Mouse (Mus musculus) layer of hippocampus, postnatal 10 days (tissue): Measurements from ENCODE around the gene Nme3. TPM values are rescaled to one million over a fixed set of nuclear protein-coding genes. Genes with fewer than 3 reads are reported as not detected.
"Not testable (repeated sequence)": the region's sequence is repeated elsewhere in the genome, so short reads cannot be mapped to it uniquely, and the experiment has no call there.

Experiments
- DNase-seq, 2 experiments: peaks; one replicate each; pipeline ENCODE4 v3.0.0; 2021; ENCODE audit warnings: low spot score in 2 of 2
- total RNA-seq, 2 experiments: library from RNA; stranded (reverse); gene quantifications; 2 replicates each; pipeline ENCODE4 v1.2.3; 2021

Gene Nme3
- total RNA-seq, 2 experiments from 2014 or later: 40.8 to 44.2 TPM

DNA sequence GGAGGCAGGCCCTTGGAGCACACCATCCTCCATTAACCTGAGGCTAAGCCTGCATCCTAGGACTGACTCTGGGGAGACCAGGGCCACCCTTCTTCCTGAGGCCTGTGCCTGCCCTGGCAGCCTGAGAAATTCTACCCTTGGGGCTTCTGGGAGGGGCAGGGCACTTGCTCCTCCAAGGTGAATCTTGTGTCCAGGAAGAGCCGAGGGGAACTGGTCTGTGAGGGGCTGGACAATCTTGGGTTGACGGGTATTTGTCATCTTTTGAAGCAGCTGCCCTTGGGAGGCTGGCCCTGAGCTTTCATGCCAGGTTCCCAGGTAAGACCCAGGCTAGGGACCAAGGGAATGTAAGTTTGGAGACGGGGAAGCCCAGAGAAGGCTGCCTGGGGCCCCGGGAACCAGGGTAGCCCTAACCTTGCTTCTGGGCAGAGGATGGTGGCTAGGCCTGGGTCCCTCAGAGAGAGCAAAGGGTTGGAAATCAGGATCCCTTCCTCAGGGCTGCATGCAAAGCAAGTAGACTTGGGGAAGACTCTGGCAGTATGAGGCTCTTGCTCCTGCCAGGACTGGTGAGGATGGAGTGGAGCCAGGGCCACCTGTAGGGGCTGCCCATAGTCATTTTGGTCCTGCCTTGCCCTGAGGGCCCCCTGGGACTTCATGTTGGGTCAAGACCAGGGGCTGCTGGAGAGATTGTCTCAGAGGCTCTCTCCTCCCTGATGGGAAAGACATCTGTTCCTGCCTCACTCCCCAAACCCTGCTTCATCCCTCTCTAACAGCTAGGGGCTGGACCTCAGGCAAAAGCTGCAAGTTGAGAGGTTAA lies 1.9 kb downstream of the Nme3 start:
- no peak for DNase-seq

- DNase-seq: no peak
Observed at GRCm38 (mm10) chr17:24899153-24899552, 2.9 kb downstream of the Nme3 start.

GRCm38 (mm10) chr17:24900014-24900413 lies 3.7 kb downstream of the Nme3 start:
- DNase-seq: no peak

DNA sequence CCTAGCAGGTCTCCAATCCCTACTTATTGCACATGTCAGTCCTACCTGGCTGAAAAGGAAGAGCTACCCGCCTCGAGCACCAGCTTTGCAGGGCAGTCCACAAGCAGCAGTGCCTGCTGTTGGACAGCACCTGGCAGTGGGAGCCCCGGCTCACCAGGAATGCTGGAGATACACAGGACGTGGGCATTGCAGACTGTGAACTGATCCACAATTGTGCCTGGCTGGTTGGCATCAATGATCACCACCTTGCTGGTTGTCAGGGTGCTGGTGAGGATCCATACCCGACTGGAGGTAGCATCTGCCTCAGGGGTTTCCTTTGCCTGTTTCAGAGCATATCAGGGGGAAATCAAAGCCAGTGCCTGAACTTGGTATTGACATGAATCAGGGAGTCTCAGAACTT lies 5.8 kb downstream of the Nme3 start:
- no peak for DNase-seq

- DNase-seq: no peak
Observed at GRCm38 (mm10) chr17:24902671-24903474, 6.6 kb downstream of the Nme3 start.

DNA sequence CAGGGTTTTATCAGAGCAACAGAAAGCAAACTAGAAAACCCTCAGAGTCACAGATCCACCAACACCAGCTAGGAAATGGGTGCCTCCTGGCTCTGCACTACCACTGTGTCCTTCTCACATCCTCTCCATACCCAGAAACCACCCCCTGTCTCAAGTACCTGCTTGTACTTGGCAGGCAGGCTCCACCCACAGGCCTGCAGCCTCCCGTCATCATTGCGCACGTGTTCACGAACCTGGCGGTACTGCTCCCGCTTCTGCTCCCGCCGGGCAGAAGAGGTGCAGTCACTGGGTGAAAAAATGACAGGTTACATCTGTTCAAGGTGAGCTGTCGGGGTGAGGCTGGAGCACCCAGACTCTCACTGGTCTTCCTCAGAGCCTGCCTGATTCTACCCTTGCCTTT lies 7.5 kb downstream of the Nme3 start:
- no peak for DNase-seq

GRCm38 (mm10) chr17:24907591-24907990 lies 11.3 kb downstream of the Nme3 start:
- DNase-seq: no peak

GRCm38 (mm10) chr17:24913984-24914383 lies 17.7 kb downstream of the Nme3 start:
- no peak for DNase-seq

- DNase-seq: no peak
Observed at GRCm38 (mm10) chr17:24923246-24923645, 26.9 kb downstream of the Nme3 start.

DNA sequence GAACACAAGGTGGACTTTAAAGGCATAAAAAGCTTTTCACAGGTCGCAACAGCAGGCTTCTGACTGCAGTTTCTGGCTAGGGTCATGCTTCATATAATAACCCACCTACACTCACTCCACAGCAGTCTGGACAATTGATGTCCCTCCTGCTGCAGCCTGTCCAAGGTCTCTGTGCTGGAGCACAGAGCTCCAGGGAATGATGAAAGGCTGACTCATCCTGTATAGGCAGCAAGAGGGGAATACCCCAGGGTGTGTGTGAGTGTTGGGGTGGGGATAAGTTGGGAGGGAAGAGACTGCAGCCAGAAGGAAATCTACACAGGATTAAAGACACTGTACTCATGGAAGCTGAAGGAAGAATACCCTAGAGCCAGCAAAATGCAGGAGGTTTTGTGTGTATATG lies 33.2 kb downstream of the Nme3 start:
- no peak for DNase-seq

- DNase-seq: no peak
Observed at GRCm38 (mm10) chr17:24932431-24932830, 36.1 kb downstream of the Nme3 start.

DNA sequence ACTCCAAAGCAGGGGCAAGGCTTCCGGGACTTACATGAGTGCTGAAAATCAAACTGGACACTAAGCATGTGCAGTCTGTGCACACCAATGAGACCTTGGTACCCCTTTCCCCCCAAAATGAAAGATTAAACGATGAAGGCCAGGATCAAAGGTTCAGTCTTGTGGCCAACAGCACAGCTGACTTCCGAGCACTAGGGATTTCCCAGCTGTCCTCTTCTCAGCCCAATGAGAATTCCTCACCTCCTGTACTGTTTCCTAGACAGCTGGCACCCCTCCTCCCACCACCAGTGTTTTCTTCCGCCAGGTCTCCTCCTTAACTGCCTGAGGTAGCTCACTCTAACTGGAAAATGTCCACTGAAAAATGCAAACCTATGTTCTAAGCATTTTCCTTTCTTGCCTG lies 36.9 kb downstream of the Nme3 start:
- no peak for DNase-seq

DNA sequence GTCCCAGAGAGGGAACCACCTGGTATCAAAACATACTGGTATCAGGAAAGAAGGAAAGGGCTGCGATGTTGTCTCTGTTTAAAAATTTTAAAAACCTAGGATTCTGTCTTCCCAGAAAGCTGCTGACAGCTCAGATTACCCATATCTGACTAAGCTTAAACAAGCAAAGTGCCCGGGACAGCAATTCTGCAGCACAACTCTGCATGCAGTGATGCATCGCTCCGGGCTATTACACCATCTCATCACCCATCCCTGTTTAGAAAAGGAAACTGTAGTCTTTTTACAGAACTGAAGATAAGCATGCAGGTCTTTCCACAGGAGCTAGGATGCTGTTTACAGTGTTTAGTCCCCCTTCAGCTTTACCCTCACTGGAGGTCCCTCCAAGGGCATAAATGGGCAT lies 38.6 kb downstream of the Nme3 start:
- DNase-seq: no peak

- DNase-seq: no peak
Observed at GRCm38 (mm10) chr17:24935666-24936065, 39.4 kb downstream of the Nme3 start.

- DNase-seq: peak; percentile 94 to 96
Observed at GRCm38 (mm10) chr17:24936259-24937237, 40.2 kb downstream of the Nme3 start, which contains the start of gene Mapk8ip3. Gene Mapk8ip3, minus strand, starts transcription at chr17:24936977.

DNA sequence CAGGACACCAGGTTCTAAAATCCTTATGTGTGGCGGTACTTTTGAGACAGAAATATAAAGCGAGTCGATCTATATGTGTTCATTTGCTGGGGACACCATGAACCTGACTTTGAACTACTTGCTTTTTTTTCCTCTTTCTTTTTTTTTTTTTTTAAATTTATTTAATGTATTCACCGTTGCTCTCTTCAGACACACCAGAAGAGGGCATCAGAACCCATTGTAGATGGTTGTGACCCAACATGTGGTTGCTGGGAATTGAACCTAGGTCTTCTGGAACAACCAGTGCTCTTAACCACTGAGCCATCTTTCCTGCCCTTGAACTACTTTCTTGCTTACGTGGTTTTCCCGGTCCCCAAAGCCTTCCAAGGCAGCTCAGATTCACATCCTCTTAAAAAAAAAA lies 41.0 kb downstream of the Nme3 start:
- no peak for DNase-seq

DNA sequence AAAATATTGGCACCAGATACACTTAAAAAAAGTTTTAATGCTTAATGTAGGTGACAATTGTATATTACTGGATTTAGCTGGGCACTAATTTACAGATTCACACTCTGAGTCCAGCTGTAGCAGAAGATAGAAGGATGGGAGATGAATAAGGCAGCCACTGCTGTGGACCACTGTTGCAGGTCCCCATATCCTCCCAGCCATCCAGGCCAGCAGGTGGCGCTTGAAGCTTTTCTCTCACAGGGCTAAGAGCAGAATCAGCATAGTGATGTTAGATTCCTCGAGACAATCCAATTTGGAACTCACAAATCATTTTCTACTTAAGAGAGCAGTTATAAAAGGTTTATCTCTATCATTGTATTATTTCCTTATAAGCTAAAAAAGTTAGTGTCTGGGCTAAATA lies 46.2 kb downstream of the Nme3 start:
- peak; percentile 41 to 55 for DNase-seq

DNA sequence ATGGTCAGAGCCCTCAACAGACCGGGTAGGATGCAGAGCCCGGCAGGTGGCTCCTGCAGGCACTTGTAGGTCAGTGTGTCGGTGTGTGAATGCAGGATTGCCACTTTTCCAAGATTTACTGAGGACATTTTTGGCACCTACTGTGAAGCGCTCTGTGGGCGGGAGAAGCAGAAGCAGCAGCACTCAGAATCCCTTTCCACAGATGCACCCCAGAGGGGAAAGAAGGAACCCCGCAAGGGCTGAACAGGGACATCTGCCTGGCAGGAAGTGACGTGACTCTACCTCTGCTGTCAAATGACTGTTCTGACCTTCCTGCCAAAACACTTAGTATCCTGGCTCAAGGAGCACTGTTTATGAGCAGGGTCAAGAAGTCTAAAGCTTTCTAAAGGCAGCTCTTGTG lies 46.7 kb downstream of the Nme3 start:
- peak in 1 of 2 experiments; percentile 8 for DNase-seq

DNA sequence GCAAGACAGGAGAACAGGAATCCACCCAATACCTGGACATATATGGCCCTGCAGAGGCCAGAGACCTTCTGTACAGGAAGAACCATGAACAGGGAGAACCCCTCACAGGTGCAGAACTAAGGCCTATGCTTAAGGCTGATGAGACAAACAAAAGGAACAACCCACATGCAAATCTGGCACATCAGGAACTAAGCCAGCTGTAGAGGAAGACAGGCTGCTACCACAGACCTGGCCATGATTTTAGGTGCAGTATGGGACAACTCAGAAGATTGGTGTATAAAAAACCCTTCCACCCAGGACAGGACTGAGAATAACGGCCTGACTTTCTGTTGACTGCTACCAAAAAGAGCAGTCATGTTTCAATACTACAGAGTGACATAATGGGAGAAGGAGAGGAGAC lies 47.3 kb downstream of the Nme3 start:
- DNase-seq: not testable (repeated sequence)
